ENCODE assay signal across 9 mouse cellular contexts in the genomic region with DNA sequence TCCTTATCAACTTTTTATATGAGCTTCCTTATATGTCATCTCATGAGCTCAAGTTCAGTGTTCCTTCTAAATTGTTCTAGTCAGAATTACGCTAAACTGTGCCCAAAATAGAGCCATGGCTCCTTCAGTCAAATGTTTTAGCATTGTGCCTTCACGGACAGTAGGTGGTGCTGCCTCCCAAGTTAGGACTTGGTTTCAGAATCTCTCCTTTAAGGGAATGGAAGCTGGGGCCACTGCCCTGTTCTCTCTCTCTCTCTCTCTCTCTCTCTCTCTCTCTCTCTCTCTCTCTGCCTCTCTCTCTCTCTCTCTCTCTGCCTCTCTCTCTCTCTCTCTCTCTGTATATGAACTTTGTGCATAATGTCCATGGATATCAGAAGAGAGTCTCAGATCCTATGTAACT. TPM values are rescaled to one million over a fixed set of nuclear protein-coding genes. Genes with fewer than 3 reads are reported as not detected.
DNase-seq lines count a peak whose midpoint lies in the region; ATAC-seq and TF ChIP-seq lines count a peak whose summit lies in the region.
"Had no signal": no experiment of that assay in that cellular context is flagged by ENCODE, and none has a peak within 500 bp of the region (broad histone marks: within the 10 kb centered on the region; RNA-seq: fewer than 3 reads in every experiment).

No protein-coding gene starts in this region.

- no peak overlapping the region for H3K4me3 ChIP-seq in kidney, adult 2 months (ENCODE audit: insufficient read depth, low read depth, low read length)
- no peak overlapping the region for H3K4me3 ChIP-seq in kidney, embryonic 14.5 days (ENCODE audit: low read length)
- H3K4me3 ChIP-seq in hindbrain, embryonic 16.5 days (ENCODE audit: low read length), result no peak overlapping the region
- no peak overlapping the region for H3K4me3 ChIP-seq in liver, postnatal 0 days (ENCODE audit: low read depth, low read length)
- no peak overlapping the region for H3K4me3 ChIP-seq in neural tube, embryonic 15.5 days (replicated peaks)

- H3K9me3 ChIP-seq in kidney, embryonic 14.5 days (ENCODE audit: control insufficient read depth, low read length), result no peaks in the 10 kb centered on the region
- no peaks in the 10 kb centered on the region for H3K9me3 ChIP-seq in hindbrain, embryonic 16.5 days (ENCODE audit: control insufficient read depth, low read length)
- no peaks in the 10 kb centered on the region for H3K9me3 ChIP-seq in liver, postnatal 0 days (ENCODE audit: low read length)
- no peaks in the 10 kb centered on the region for H3K9me3 ChIP-seq in neural tube, embryonic 15.5 days (replicated peaks)

- H3K27me3 ChIP-seq in kidney, adult 2 months (replicated peaks; ENCODE audit: control insufficient read depth, insufficient read depth, low read length), result no peaks in the 10 kb centered on the region
- no peaks in the 10 kb centered on the region for H3K27me3 ChIP-seq in kidney, embryonic 14.5 days (ENCODE audit: control insufficient read depth, insufficient read depth, low read length)
- no peaks in the 10 kb centered on the region for H3K27me3 ChIP-seq in hindbrain, embryonic 16.5 days (replicated peaks; ENCODE audit: control insufficient read depth, insufficient read depth, low read length)
- H3K27me3 ChIP-seq in liver, postnatal 0 days (ENCODE audit: insufficient read depth, low read length), result peaks cover 4% of the 10 kb centered on the region; the same call in 1 of the 2 replicates
- no peaks in the 10 kb centered on the region for H3K27me3 ChIP-seq in neural tube, embryonic 15.5 days (replicated peaks)

- no peak overlapping the region for H3K27ac ChIP-seq in kidney, adult 2 months (ENCODE audit: insufficient read depth, low read depth, low read length)
- H3K27ac ChIP-seq in kidney, embryonic 14.5 days (ENCODE audit: low read depth, low read length), result no peak overlapping the region
- no peak overlapping the region for H3K27ac ChIP-seq in hindbrain, embryonic 16.5 days (ENCODE audit: low read depth, low read length)
- H3K27ac ChIP-seq in liver, postnatal 0 days (ENCODE audit: low read depth), result no peak overlapping the region
- H3K27ac ChIP-seq in neural tube, embryonic 15.5 days (replicated peaks), result no peak overlapping the region

- ATAC-seq in kidney, embryonic 14.5 days (ENCODE audit: low FRiP score, low TSS enrichment), result no peak
- ATAC-seq in hindbrain, embryonic 16.5 days, result peak; percentile 83
- no peak for ATAC-seq in liver, postnatal 0 days
- peak; percentile 65 for ATAC-seq in neural tube, embryonic 15.5 days (ENCODE audit: low FRiP score)

- H3K36me3 ChIP-seq in kidney, adult 2 months (ENCODE audit: control insufficient read depth, insufficient read depth, low read length), result no peaks in the 10 kb centered on the region
- H3K36me3 ChIP-seq in kidney, embryonic 14.5 days (ENCODE audit: control insufficient read depth, insufficient read depth, low read length), result no peaks in the 10 kb centered on the region
- H3K36me3 ChIP-seq in hindbrain, embryonic 16.5 days (ENCODE audit: control insufficient read depth, insufficient read depth, low read length), result no peaks in the 10 kb centered on the region
- H3K36me3 ChIP-seq in liver, postnatal 0 days (replicated peaks; ENCODE audit: insufficient read depth, low read length), result no peaks in the 10 kb centered on the region
- no peaks in the 10 kb centered on the region for H3K36me3 ChIP-seq in neural tube, embryonic 15.5 days

- H3K9ac ChIP-seq in kidney, embryonic 14.5 days (ENCODE audit: low read depth, low read length), result no peak overlapping the region
- H3K9ac ChIP-seq in hindbrain, embryonic 16.5 days (ENCODE audit: low read depth, low read length), result no peak overlapping the region
- no peak overlapping the region for H3K9ac ChIP-seq in liver, postnatal 0 days (replicated peaks)
- H3K9ac ChIP-seq in neural tube, embryonic 15.5 days (replicated peaks), result no peak overlapping the region

- no peak for TF ChIP-seq POLR2A in kidney, adult 2 months (IDR thresholded peaks at IDR 0.05; ENCODE audit: low read depth, low read length)

- TF ChIP-seq EP300 in liver, postnatal 0 days (IDR thresholded peaks at IDR 0.05; ENCODE audit: low read depth), result no peak

- H3K4me1 ChIP-seq in kidney, adult 2 months (ENCODE audit: control insufficient read depth, insufficient read depth, low read length), result no peaks in the 10 kb centered on the region
- no peaks in the 10 kb centered on the region for H3K4me1 ChIP-seq in kidney, embryonic 14.5 days (ENCODE audit: control insufficient read depth, insufficient read depth, low read length)
- H3K4me1 ChIP-seq in hindbrain, embryonic 16.5 days (ENCODE audit: control insufficient read depth, insufficient read depth, low read depth, low read length), result no peaks in the 10 kb centered on the region
- H3K4me1 ChIP-seq in liver, postnatal 0 days (ENCODE audit: insufficient read depth), result no peaks in the 10 kb centered on the region
- H3K4me1 ChIP-seq in neural tube, embryonic 15.5 days, result no peaks in the 10 kb centered on the region

- DNase-seq in kidney, adult 2 months, result peak; percentile 33
- peak; percentile 47 for DNase-seq in MEL-GATA-1-ER (ENCODE audit: extremely low read depth, low read depth)
- DNase-seq in cerebellum, postnatal 10 days, result peak; percentile 66 to 67
- DNase-seq in liver, postnatal 0 days, result peak; percentile 41
- DNase-seq in urinary bladder, postnatal 10 days (ENCODE audit: low spot score), result no peak

- peak; percentile 74 for TF ChIP-seq CTCF in kidney, adult 2 months (conservative IDR thresholded peaks at IDR 0.05; ENCODE audit: insufficient read depth, insufficient read length, low read depth, low read length)
- peak; percentile 85 for TF ChIP-seq CTCF in liver, postnatal 0 days (IDR thresholded peaks at IDR 0.05; ENCODE audit: low read depth)

- WGBS in kidney, adult 2 months, result 6% methylated on average over 2 of the region's 2 CpGs
- 11% methylated on average over 2 of the region's 2 CpGs for WGBS in kidney, embryonic 14.5 days
- 9% methylated on average over 2 of the region's 2 CpGs for WGBS in hindbrain, embryonic 16.5 days
- 5% methylated on average over 2 of the region's 2 CpGs for WGBS in liver, postnatal 0 days (ENCODE audit: insufficient replicate concordance)
- WGBS in neural tube, embryonic 15.5 days, result 10% methylated on average over 2 of the region's 2 CpGs

- H3K4me2 ChIP-seq in kidney, embryonic 14.5 days (replicated peaks; ENCODE audit: low read depth, low read length), result no peak overlapping the region
- H3K4me2 ChIP-seq in hindbrain, embryonic 16.5 days (ENCODE audit: low read length), result no peak overlapping the region
- H3K4me2 ChIP-seq in liver, postnatal 0 days (ENCODE audit: low read depth, low read length), result no peak overlapping the region
- no peak overlapping the region for H3K4me2 ChIP-seq in neural tube, embryonic 15.5 days

RNA-seq across cellular contexts. Expression of a gene that starts 2.4 kb away (rescaled TPM):
- 0.13 TPM in 1 of 2 replicates, not detected in the other for polyA plus RNA-seq in kidney, adult 2 months (2012; rRNA removed)
- not detected in 2 replicates for polyA plus RNA-seq in kidney, embryonic 14.5 days (2014; fragmentation: Nextera tagmentation; extraction: Ambion mirVana)
- 0.08 TPM in 1 of 2 replicates, not detected in the other for polyA plus RNA-seq in hindbrain, embryonic 16.5 days (2015; fragmentation: Nextera tagmentation; extraction: Ambion mirVana)
- polyA plus RNA-seq in liver, postnatal 0 days (2015; fragmentation: Nextera tagmentation; extraction: Ambion mirVana), result not detected in 2 replicates
- polyA plus RNA-seq in neural tube, embryonic 15.5 days (2015; fragmentation: Nextera tagmentation; extraction: Ambion mirVana), result not detected in 2 replicates

RNA-seq across cellular contexts. Expression of a gene that starts 5.6 kb away (rescaled TPM):
- polyA plus RNA-seq in kidney, adult 2 months (2012; rRNA removed), result not detected in 2 replicates
- polyA plus RNA-seq in kidney, embryonic 14.5 days (2014; fragmentation: Nextera tagmentation; extraction: Ambion mirVana), result not detected in 2 replicates
- not detected in 2 replicates for polyA plus RNA-seq in hindbrain, embryonic 16.5 days (2015; fragmentation: Nextera tagmentation; extraction: Ambion mirVana)
- polyA plus RNA-seq in liver, postnatal 0 days (2015; fragmentation: Nextera tagmentation; extraction: Ambion mirVana), result not detected in 2 replicates
- polyA plus RNA-seq in neural tube, embryonic 15.5 days (2015; fragmentation: Nextera tagmentation; extraction: Ambion mirVana), result 2.2 TPM in 1 of 2 replicates, not detected in the other
- polyA plus RNA-seq: frontal cortex, adult 2 months had no signal

RNA-seq across cellular contexts. Expression of a gene that starts 23.0 kb away (rescaled TPM):
- polyA plus RNA-seq in kidney, adult 2 months (2012; rRNA removed), result 0.11 TPM in 1 of 2 replicates, not detected in the other
- polyA plus RNA-seq in kidney, embryonic 14.5 days (2014; fragmentation: Nextera tagmentation; extraction: Ambion mirVana), result 1.3 and 2.9 TPM in 2 replicates
- polyA plus RNA-seq in hindbrain, embryonic 16.5 days (2015; fragmentation: Nextera tagmentation; extraction: Ambion mirVana), result 0.78 and 1.2 TPM in 2 replicates
- 85.7 and 86.7 TPM in 2 replicates for polyA plus RNA-seq in liver, postnatal 0 days (2015; fragmentation: Nextera tagmentation; extraction: Ambion mirVana)
- polyA plus RNA-seq in neural tube, embryonic 15.5 days (2015; fragmentation: Nextera tagmentation; extraction: Ambion mirVana), result 1.4 and 1.9 TPM in 2 replicates

RNA-seq across cellular contexts. Expression of a gene that starts 25.4 kb away (rescaled TPM):
- 0.22 and 0.38 TPM in 2 replicates for polyA plus RNA-seq in kidney, adult 2 months (2012; rRNA removed)
- polyA plus RNA-seq in kidney, embryonic 14.5 days (2014; fragmentation: Nextera tagmentation; extraction: Ambion mirVana), result 0.10 and 0.23 TPM in 2 replicates
- 0.90 and 1.1 TPM in 2 replicates for polyA plus RNA-seq in hindbrain, embryonic 16.5 days (2015; fragmentation: Nextera tagmentation; extraction: Ambion mirVana)
- 0.12 TPM in 1 of 2 replicates, not detected in the other for polyA plus RNA-seq in liver, postnatal 0 days (2015; fragmentation: Nextera tagmentation; extraction: Ambion mirVana)
- 0.73 and 0.82 TPM in 2 replicates for polyA plus RNA-seq in neural tube, embryonic 15.5 days (2015; fragmentation: Nextera tagmentation; extraction: Ambion mirVana)

RNA-seq across cellular contexts. Expression of a gene that starts 50.4 kb away (rescaled TPM):
- polyA plus RNA-seq in kidney, adult 2 months (2012; rRNA removed), result 0.36 and 0.69 TPM in 2 replicates
- polyA plus RNA-seq in kidney, embryonic 14.5 days (2014; fragmentation: Nextera tagmentation; extraction: Ambion mirVana), result 0.22 and 0.37 TPM in 2 replicates
- polyA plus RNA-seq in hindbrain, embryonic 16.5 days (2015; fragmentation: Nextera tagmentation; extraction: Ambion mirVana), result 1.6 and 2.6 TPM in 2 replicates
- polyA plus RNA-seq in liver, postnatal 0 days (2015; fragmentation: Nextera tagmentation; extraction: Ambion mirVana), result 0.11 TPM in 1 of 2 replicates, not detected in the other
- polyA plus RNA-seq in neural tube, embryonic 15.5 days (2015; fragmentation: Nextera tagmentation; extraction: Ambion mirVana), result 1.9 and 2.0 TPM in 2 replicates

Comparison
In these comparisons a context has a peak if more than half of its experiments do, and no peak if none do; other contexts are left out.
1. ATAC-seq: peak in hindbrain, embryonic 16.5 days (single experiment) and neural tube, embryonic 15.5 days (single experiment); none in kidney, embryonic 14.5 days (single experiment) and liver, postnatal 0 days (single experiment).
2. RNA of a gene that starts 23.0 kb away (polyA plus RNA-seq): 85.7 to 86.7 TPM in liver, postnatal 0 days; 1.3 to 2.9 TPM in kidney, embryonic 14.5 days, 1.4 to 1.9 TPM in neural tube, embryonic 15.5 days, 0.78 to 1.2 TPM in hindbrain, embryonic 16.5 days and 0.11 TPM in kidney, adult 2 months; every median in the first group is over 10 times any median in the second.